Mouse (Mus musculus): ENCODE results near the gene Ly6c2.
"Not testable (repeated sequence)": the region's sequence is repeated elsewhere in the genome, so short reads cannot be mapped to it uniquely, and the experiment has no call there.

The Ly6c2 gene

DNA sequence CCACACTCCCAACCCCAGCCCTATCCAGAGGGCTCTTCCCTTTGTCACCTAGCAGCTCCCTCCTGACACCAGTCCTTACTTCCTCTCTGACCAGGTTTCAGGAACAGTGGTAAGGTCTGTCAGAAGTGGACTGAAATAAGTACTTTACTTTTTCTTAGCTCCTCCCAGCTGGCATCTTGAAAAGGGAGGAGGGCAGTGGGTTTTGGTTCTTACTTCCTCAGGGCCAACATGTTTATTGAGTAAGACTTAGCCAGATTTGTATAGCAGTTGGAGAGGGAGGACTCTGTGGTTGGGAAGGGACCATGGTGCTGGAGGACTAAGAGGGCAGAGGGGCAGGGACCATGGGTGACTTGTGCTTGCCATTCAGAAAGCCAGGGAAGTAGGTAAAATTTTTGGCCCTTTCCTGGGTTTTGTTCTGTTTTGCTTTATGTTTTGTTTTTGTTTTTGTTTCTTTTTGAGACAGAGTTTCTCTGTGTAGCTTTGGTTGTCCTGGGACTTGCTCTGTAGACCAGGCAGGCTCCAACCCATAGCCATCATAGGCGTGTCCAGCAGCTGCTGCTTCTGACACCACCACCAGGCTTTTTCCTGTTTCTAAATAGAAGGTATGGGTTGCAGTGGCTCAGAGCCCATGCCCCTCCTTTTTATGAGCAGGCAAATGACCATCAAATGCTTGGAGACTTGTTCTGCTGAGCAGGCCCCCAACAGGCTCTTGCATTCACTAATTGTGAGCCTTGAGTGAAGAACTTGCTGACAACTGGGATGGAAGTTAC lies at the start of gene Ly6c2:
Gene Ly6c2 (minus strand): TSS at position 110 of the 770 bp plus-strand sequence.
- DNase-seq, result not testable (repeated sequence)

DNA sequence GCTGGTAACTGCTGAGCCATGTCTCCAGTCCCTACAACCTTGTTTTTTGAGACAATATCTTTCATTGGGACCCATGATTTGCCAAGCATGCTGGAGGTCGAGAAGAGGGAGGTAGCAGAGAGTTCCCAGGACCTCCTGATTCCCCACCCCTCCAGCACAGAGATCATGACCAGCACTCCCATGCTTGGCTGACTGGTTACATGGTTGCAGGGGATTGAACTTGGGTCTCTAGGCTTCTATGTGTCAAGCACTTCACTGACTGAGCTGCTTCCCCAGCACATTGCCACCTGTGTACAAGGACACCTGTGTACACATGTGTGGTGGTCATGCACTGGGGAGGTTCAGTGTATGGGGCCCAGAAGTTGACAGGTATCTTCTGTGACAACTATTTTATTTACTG lies 45.9 kb upstream of the Ly6c2 start:
- DNase-seq, result no peak

DNA sequence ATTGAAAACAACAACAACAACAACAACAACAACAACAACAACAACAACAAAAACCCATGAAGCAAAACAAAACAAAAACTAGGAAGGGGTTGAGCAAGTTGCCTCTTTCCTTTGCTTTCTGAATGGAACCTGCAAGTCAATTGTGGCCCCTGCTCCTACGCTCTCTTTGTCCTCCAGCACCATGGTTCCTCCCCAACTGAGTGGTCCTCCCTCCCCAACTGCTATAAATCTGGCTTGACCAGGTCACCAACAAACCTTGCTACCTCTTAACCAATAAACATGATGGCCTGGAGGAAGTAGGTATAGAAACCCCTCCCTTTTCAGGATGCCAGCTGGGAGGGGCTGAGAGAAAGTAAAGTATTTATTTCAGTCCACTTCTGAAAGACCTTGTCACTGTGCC lies 43.2 kb upstream of the Ly6c2 start, which contains the start of gene Ly6g:
Gene Ly6g (plus strand): TSS at position 301 of the 400 bp plus-strand sequence.
- no peak for DNase-seq

- no peak for DNase-seq
Measured at GRCm38 (mm10) chr15:75153087-75153486, 41.3 kb upstream of the Ly6c2 start.

- no peak for DNase-seq
Measured at GRCm38 (mm10) chr15:75143735-75144134, 32.0 kb upstream of the Ly6c2 start.

GRCm38 (mm10) chr15:75141812-75142360 lies 30.1 kb upstream of the Ly6c2 start:
- peak; percentile 18 for DNase-seq

DNA sequence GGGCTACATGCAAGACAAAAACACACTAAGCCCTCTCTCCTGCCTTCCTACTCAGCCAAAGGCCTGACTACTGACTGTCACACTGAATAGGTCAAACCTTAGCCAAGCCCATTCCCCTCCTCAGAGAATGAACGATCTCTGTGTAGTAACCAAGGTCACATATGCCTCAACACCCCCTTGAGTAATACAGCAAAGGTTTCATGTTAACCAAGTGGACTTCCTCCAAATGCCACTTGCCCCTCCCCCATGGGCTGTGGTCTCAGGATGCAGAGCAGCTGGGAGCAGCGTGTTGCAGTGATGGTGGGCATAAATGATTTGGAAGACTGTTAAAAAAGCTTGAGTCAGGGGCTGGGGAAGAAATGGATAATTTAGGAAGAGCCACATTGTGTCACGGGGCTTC lies 26.0 kb upstream of the Ly6c2 start:
- DNase-seq, result not testable (repeated sequence)

DNA sequence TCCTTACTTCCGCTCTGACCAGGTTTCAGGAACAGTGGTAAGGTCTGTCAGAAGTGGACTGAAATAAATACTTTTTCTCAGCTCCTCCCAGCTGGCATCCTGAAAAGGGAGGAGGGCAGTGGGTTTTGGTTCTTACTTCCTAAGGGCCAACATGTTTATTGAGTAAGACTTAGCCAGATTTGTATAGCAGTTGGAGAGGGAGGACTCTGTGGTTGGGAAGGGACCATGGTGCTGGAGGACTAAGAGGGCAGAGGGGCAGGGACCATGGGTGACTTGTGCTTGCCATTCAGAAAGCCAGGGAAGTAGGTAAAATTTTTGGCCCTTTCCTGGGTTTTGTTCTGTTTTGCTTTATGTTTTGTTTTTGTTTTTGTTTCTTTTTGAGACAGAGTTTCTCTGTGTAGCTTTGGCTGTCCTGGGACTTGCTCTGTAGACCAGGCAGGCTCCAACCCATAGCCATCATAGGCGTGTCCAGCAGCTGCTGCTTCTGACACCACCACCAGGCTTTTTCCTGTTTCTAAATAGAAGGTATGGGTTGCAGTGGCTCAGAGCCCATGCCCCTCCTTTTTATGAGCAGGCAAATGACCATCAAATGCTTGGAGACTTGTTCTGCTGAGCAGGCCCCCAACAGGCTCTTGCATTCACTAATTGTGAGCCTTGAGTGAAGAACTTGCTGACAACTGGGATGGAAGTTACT lies 23.5 kb upstream of the Ly6c2 start:
- not testable (repeated sequence) for DNase-seq

DNA sequence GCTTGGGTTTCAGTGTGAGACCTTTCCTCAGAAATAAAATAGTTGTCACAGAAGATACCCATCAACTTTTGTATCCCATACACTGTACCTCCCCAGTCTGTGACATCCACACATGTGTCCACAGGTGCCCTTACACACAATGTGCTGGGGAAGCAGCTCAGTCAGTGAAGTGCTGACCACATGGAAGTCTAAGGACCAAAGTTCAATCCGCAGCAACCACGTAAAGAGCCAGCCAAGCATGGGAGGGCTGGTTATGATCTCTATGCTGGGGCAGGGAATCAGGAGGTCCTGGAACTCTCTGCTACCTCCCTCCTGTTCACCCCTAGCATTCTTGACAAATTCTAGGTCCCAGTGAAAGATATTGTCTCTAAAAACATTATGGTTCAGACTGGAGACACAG lies 20.6 kb upstream of the Ly6c2 start:
- DNase-seq, result not testable (repeated sequence)

DNA sequence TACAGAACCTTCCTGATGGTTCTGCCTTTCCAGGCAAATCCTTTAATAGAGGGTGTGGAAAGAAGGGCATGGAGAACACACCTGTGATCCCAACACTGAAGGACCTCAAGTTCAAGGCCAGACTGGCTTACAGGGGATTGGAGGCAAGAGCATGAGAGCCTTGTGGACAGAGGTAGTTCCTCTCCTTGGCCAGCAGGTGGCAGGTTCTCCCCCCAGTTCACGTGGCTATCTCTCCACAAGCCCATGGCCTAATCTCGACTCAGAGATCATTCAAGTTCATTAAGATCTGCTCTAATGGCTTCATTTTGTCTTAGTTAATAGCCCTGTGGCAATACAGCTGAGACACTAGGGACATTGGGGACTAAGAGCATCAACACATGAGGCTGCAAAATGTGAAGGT lies 8.3 kb upstream of the Ly6c2 start:
- peak; percentile 32 for DNase-seq

- DNase-seq, result peak; percentile 56
Measured at GRCm38 (mm10) chr15:75118742-75119141, 7.0 kb upstream of the Ly6c2 start.

DNA sequence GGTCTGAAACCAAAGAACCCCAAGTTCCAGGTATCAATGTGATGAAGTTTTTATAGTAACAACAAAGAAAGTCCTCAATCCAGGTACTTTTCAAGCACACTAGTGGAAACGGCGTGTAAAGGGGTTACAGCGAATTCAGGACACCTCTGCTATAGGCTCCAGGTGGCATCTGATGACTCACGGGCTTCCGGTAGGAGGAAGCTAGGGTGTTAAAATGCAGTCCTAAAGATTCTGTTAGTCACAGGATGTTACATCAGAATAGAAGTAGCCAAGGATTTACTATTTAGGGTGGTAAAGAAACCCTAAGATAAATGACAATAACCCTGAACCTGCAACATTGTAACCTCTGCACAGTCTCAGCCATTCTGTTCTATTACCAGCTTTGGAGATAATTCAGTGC lies 5.7 kb upstream of the Ly6c2 start:
- not testable (repeated sequence) for DNase-seq

- no peak for DNase-seq
Measured at GRCm38 (mm10) chr15:75116525-75116924, 4.8 kb upstream of the Ly6c2 start.

GRCm38 (mm10) chr15:75110424-75110823 lies 1.3 kb downstream of the Ly6c2 start:
- DNase-seq, result not testable (repeated sequence)

- no peak for DNase-seq
Measured at GRCm38 (mm10) chr15:75099261-75099660, 12.5 kb downstream of the Ly6c2 start.

- peak; percentile 18 for DNase-seq
Measured at GRCm38 (mm10) chr15:75088041-75088440, 23.7 kb downstream of the Ly6c2 start.

- no peak for DNase-seq
Measured at GRCm38 (mm10) chr15:75069965-75070364, 41.8 kb downstream of the Ly6c2 start.

DNA sequence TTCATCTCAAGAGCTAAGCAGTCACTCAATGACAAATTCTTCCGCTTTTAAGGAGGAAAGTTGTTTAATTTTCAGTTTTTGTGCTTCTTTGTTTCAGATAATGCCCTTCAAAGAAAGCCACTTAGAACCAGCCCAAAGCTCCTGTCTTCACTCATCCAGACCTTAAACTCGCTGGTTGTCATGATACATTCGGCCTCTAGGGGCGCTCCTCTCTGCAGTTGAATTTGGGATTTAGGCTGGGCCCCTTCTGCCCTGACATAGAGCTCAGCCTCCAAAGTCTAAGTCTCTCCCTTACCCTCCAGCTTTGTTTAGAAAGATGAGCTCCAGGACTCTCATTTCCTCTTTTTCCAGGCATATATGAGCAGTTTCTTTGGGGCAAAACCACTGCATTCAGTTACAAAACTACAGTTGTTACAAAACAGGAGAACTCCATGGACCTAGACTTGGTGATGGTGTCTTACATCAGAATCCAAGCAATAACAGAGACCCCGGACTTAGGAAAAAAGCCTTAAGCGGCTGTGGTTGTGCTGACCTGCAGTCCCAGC lies 49.7 kb downstream of the Ly6c2 start:
- peak; percentile 76 for DNase-seq

GRCm38 (mm10) chr15:75060505-75060904 lies 51.3 kb downstream of the Ly6c2 start:
- peak; percentile 69 for DNase-seq
